Mouse (Mus musculus): ENCODE measurements at regions not wholly inside any gene's neighbourhood (a gene's known extent, or its start where the extent isn't known, plus 50 kb on each side); places are given as distances from the start of the nearest gene placed in this dataset.

- TF ChIP-seq CTCF (IDR thresholded peaks at IDR 0.05; ENCODE audit: low read depth, low read length) = no peak
- no peak for TF ChIP-seq GATA1 (IDR thresholded peaks at IDR 0.05; ENCODE audit: borderline replicate concordance, low read length)
Observed at GRCm38 (mm10) chr11:63413621-63414020, 284.8 kb downstream of the Pmp22 start.

Data from G1E (cell line).